Mouse (Mus musculus) hematopoietic stem cell, adult 5-6 weeks (primary cell): ENCODE data around the gene Atoh8. TPM values are rescaled to one million over a fixed set of nuclear protein-coding genes. Genes with fewer than 3 reads are reported as not detected.

Experiments
- ATAC-seq, 2 experiments: fragments of 125-278 bp in 1 of 2; replicated peaks in 1 of 2; 2 replicates each; pipeline ENCODE4 v1.8.0; 2016 to 2017; ENCODE audit warnings: inconsistent platforms in 2 of 2, mild to moderate bottlenecking in 2 of 2, moderate number of reproducible peaks in 2 of 2, low read depth in 1 of 2, moderate TSS enrichment in 1 of 2; ENCODE audit not compliant: low FRiP score in 2 of 2, poor library complexity in 2 of 2, severe bottlenecking in 2 of 2, insufficient read depth in 1 of 2, low TSS enrichment in 1 of 2
- total RNA-seq: library from RNA; stranded (forward); fragments of 172-1452, 232-1000 nt; gene quantifications from 2 replicates; pipeline ENCODE4 v1.2.3, GENCODE M21; 2017

Atoh8 gene
- total RNA-seq, 1 experiment from 2014 or later = not detected

- ATAC-seq = no peak
Measured at GRCm38 (mm10) chr6:72240042-72240441, 4.7 kb upstream of the Atoh8 start.

GRCm38 (mm10) chr6:72237035-72237434 lies 1.7 kb upstream of the Atoh8 start:
- peak; percentile 9 to 33; a peak in 1 of 4 replicates for ATAC-seq

- no peak for ATAC-seq
Measured at GRCm38 (mm10) chr6:72235807-72236407, 530 bp upstream of the Atoh8 start.

DNA sequence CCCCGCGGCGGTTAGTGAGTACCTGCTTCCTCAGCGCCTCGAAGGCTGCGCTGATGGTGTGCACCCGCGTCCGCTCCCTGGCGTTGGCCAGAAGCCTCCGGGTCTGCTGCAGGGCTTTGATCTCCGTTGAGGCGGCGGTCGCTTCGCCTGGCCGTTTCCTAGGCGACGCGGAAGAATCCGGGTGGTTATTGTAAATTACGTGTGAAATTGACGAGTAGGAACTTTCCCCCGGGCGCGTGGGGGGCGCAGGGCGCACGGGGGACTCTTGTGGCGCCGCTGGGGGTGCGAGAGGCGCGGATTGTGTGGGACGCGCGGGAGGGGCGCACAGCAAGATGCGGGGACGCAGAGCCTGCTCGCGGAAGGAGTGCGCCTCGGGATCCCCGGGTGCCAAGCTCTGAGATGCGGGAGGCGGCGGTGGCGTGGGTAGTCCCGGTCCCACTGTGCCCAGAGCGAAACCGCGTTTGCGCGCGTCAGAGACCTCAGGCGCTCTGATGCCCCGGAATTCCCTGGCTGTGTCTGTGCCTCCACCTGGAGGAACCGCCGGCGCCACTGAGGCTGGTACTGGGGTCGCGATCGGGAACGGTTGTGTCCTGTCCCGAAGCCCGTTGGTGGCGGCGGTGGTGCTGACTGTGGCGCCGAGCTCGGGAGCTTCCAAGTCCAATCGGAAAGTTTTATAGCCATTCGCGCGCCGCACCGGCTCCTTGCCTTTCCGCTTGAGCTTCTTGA lies 842 bp downstream of the Atoh8 start:
- 0 out of 4 replicates have a peak, but pooled peaks of 1 of the 2 experiments have one; percentile 29 for ATAC-seq

DNA sequence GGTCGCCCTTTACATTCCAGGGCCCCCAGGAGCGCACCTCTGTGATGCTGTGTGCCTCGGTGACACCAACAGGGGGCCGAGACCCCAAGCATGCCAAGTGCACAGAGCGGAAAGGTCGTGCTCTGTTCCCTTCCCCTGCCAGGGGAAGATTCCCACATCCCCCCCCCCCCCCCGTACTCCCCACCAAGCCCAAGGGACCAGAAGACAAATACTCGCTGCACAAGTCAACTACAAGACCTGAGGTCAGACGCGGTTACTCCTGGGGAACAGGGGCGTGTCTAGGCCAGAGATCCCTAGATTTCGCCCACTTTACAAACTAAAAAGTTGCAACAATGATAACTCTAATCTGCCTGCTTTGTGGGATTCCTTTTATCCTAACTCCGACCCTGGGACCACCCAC lies 1.4 kb downstream of the Atoh8 start:
- no peak for ATAC-seq

DNA sequence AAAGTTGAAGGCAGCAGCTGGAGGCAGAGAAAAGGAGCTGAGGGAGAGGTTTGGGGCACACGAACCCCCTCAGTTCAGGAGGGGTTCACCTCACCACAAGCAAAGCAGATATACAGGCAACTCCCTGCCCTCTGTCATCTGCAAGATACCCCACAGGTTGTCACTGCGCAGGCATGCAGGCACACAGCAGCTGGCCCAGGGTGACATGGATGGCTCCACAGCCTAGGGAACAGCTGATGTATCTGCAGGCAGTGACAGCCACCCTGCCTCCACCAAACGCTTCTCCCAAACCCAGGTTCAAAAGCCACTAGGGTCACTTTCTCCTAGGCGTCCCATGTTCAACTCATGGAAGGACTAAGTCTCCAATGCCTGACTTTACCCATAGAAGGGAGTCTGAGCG lies 2.5 kb downstream of the Atoh8 start:
- no peak for ATAC-seq

- no peak for ATAC-seq
Measured at GRCm38 (mm10) chr6:72232411-72232810, 3.0 kb downstream of the Atoh8 start.

GRCm38 (mm10) chr6:72230875-72231274 lies 4.5 kb downstream of the Atoh8 start:
- no peak for ATAC-seq

GRCm38 (mm10) chr6:72227665-72228265 lies 7.6 kb downstream of the Atoh8 start:
- ATAC-seq = no peak

DNA sequence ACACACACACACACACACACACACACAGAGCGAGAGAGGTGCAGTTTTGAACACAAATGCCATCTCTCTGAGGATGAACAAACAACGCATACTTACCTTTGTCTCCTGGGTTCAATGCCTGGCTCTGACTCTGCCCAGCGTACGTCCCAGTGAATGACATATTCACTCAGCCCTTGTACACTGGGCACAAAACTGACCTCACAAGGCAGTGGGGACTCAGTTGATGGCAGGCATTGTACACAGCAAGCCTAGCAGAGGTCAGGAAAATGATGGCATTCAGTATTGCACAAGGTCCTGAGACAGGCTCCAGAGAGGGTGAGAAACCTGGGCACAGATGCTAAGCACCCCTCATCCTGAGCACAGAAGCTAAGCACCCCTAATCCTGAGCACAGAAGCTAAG lies 8.4 kb downstream of the Atoh8 start:
- ATAC-seq = no peak

DNA sequence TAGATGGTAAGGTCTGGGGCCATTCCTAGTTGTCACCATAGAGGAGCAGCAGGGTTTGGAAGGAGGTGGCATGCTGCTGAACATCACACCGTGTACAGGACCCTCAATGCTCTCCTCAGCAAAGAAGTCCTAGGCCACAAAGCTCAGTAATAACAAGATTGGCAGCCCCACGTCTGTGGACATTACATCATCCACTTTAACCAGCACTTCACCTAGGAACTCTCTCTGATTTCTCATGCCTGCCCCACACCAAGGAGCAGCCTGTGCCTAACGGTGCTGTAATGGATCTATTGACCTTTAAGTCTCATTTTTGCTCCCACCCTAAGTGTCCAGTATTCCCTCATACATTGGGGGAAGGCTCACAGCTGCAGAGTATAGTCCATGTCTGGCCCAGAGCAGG lies 9.7 kb downstream of the Atoh8 start:
- ATAC-seq = no peak

DNA sequence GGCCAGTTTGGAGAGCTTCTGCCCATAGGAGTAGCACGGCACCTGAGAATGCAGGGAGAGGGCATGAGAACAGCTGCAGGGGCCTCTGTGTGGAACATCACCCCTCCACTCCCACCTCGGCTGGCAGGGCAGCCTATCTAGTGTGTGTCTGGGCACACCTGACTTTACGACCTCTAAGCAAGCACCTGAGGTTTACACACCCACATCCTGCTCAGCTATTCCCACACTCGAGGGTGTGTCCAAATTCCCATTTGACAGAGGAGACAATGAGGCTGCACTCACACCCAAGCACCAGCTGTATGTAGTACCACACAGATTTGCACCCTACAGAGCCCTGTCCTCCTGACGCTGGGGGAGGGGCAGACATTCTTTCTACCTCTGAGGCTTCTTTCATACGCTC lies 11.5 kb downstream of the Atoh8 start:
- ATAC-seq = no peak

GRCm38 (mm10) chr6:72222876-72223275 lies 12.5 kb downstream of the Atoh8 start:
- ATAC-seq = no peak

- peak in 1 of 2 experiments; percentile 23; a peak in 1 of 4 replicates for ATAC-seq
Measured at GRCm38 (mm10) chr6:72222271-72222724, 13.1 kb downstream of the Atoh8 start.

GRCm38 (mm10) chr6:72221271-72221670 lies 14.1 kb downstream of the Atoh8 start:
- no peak for ATAC-seq

DNA sequence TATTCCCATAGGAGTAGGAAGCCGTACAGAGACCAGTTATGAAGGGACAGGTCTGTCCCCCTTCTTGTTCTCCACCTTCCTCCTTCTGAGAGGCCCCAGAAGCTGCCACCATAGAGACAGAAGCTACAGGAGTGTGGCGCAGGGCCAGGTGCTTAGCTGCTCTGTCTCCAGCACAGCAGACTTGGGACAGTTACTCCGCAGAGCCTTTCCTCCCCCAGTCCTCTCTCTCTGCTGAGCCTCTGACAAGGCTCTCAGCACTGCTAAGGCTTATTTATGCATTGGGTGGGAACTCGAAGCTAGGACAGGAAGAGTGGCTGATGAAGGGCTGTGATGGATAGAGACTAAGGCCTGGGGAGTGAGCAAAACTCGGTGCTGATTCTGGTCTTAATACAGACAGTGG lies 15.8 kb downstream of the Atoh8 start:
- ATAC-seq = no peak

GRCm38 (mm10) chr6:72218281-72218680 lies 17.1 kb downstream of the Atoh8 start:
- no peak for ATAC-seq

DNA sequence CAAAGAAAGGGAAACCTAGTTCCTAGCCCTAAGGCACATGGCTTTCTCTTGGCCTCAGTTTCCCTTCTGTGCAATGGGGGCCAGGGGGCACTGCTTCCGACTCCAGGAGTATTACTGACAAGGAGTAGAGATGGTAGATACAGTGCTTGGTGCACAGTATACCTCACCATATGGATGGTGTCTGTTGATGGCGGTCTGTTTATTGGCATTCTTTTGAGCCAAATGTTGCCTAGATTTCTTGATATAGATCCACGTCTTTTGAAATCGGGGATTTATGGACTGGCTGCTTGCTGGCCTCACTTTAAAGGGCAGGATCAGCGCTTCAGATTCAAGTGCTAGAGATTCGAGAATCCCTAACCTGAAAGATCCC lies 18.0 kb downstream of the Atoh8 start:
- no peak for ATAC-seq
